Mouse (Mus musculus): ENCODE measurements at regions not wholly inside any gene's neighbourhood (a gene's known extent, or its start where the extent isn't known, plus 50 kb on each side); places are given as distances from the start of the nearest gene placed in this dataset.

- Histone ChIP-seq H3K4me1 (ENCODE audit: control insufficient read depth in 2 of 2, insufficient read depth in 2 of 2, low read length in 2 of 2) (no peaks in the 10 kb centered on the region), H3K27ac (replicated peaks in 1 of 2; ENCODE audit: control insufficient read depth in 1 of 2, insufficient read depth in 1 of 2, low read depth in 2 of 2, low read length in 2 of 2) (no peak overlapping the region), H3K27me3 (ENCODE audit: control insufficient read depth, insufficient read depth, low read length) (no peaks in the 10 kb centered on the region), H3K9ac (ENCODE audit: low read length) (no peak overlapping the region), H3K9me3 (ENCODE audit: control insufficient read depth, low read length) (no peaks in the 10 kb centered on the region), H3K36me3 (ENCODE audit: control insufficient read depth, insufficient read depth, low read length) (no peaks in the 10 kb centered on the region), H3K4me2 (ENCODE audit: low read length) (no peak overlapping the region), H3K4me3 (ENCODE audit: control insufficient read depth in 1 of 2, insufficient read depth in 1 of 2, low read depth in 1 of 2, low read length in 2 of 2) (no peak overlapping the region)
- ATAC-seq (ENCODE audit: insufficient number of reproducible peaks, insufficient read depth, low FRiP score, low read depth), result no peak
- 68% methylated on average over 3 of the region's 3 CpGs for WGBS
Observed at GRCm38 (mm10) chr10:44724575-44724974, 196.3 kb upstream of the Prdm1 start.

GRCm38 (mm10) chr10:44723845-44724244 is 195.5 kb upstream of the Prdm1 start:
- WGBS, result 66% methylated on average over 1 of the region's 1 CpGs
- Histone ChIP-seq H3K27ac (replicated peaks in 1 of 2; ENCODE audit: control insufficient read depth in 1 of 2, insufficient read depth in 1 of 2, low read depth in 2 of 2, low read length in 2 of 2) (no peak overlapping the region), H3K36me3 (ENCODE audit: control insufficient read depth, insufficient read depth, low read length) (no peaks in the 10 kb centered on the region), H3K9ac (ENCODE audit: low read length) (no peak overlapping the region), H3K4me3 (ENCODE audit: control insufficient read depth in 1 of 2, insufficient read depth in 1 of 2, low read depth in 1 of 2, low read length in 2 of 2) (no peak overlapping the region), H3K4me1 (ENCODE audit: control insufficient read depth in 2 of 2, insufficient read depth in 2 of 2, low read length in 2 of 2) (no peaks in the 10 kb centered on the region), H3K27me3 (ENCODE audit: control insufficient read depth, insufficient read depth, low read length) (no peaks in the 10 kb centered on the region), H3K9me3 (ENCODE audit: control insufficient read depth, low read length) (no peaks in the 10 kb centered on the region), H3K4me2 (ENCODE audit: low read length) (no peak overlapping the region)
- no peak for ATAC-seq (ENCODE audit: insufficient number of reproducible peaks, insufficient read depth, low FRiP score, low read depth)

- H3K4me1 ChIP-seq (ENCODE audit: control insufficient read depth in 2 of 2, insufficient read depth in 2 of 2, low read length in 2 of 2), result no peaks in the 10 kb centered on the region
- no peak overlapping the region for H3K9ac ChIP-seq (ENCODE audit: low read length)
- no peak overlapping the region for H3K4me3 ChIP-seq (ENCODE audit: control insufficient read depth in 1 of 2, insufficient read depth in 1 of 2, low read depth in 1 of 2, low read length in 2 of 2)
- H3K27me3 ChIP-seq (ENCODE audit: control insufficient read depth, insufficient read depth, low read length), result no peaks in the 10 kb centered on the region
- 72% methylated on average over 5 of the region's 5 CpGs for WGBS
- H3K27ac ChIP-seq (replicated peaks in 1 of 2; ENCODE audit: control insufficient read depth in 1 of 2, insufficient read depth in 1 of 2, low read depth in 2 of 2, low read length in 2 of 2), result no peak overlapping the region
- no peaks in the 10 kb centered on the region for H3K9me3 ChIP-seq (ENCODE audit: control insufficient read depth, low read length)
- no peak overlapping the region for H3K4me2 ChIP-seq (ENCODE audit: low read length)
- ATAC-seq (ENCODE audit: insufficient number of reproducible peaks, insufficient read depth, low FRiP score, low read depth), result no peak
- H3K36me3 ChIP-seq (ENCODE audit: control insufficient read depth, insufficient read depth, low read length), result no peaks in the 10 kb centered on the region
Observed at GRCm38 (mm10) chr10:44723321-44723720, 195.0 kb upstream of the Prdm1 start.

GRCm38 (mm10) chr10:44721670-44722069 is 193.4 kb upstream of the Prdm1 start:
- no peaks in the 10 kb centered on the region for H3K36me3 ChIP-seq (ENCODE audit: control insufficient read depth, insufficient read depth, low read length)
- H3K4me1 ChIP-seq (ENCODE audit: control insufficient read depth in 2 of 2, insufficient read depth in 2 of 2, low read length in 2 of 2), result no peaks in the 10 kb centered on the region
- no peaks in the 10 kb centered on the region for H3K9me3 ChIP-seq (ENCODE audit: control insufficient read depth, low read length)
- H3K9ac ChIP-seq (ENCODE audit: low read length), result no peak overlapping the region
- H3K27me3 ChIP-seq (ENCODE audit: control insufficient read depth, insufficient read depth, low read length), result no peaks in the 10 kb centered on the region
- no peak overlapping the region for H3K27ac ChIP-seq (replicated peaks in 1 of 2; ENCODE audit: control insufficient read depth in 1 of 2, insufficient read depth in 1 of 2, low read depth in 2 of 2, low read length in 2 of 2)
- no peak overlapping the region for H3K4me3 ChIP-seq (ENCODE audit: control insufficient read depth in 1 of 2, insufficient read depth in 1 of 2, low read depth in 1 of 2, low read length in 2 of 2)
- no peak for ATAC-seq (ENCODE audit: insufficient number of reproducible peaks, insufficient read depth, low FRiP score, low read depth)
- 76% methylated on average over 10 of the region's 10 CpGs for WGBS
- H3K4me2 ChIP-seq (ENCODE audit: low read length), result no peak overlapping the region

GRCm38 (mm10) chr10:44716612-44717011 is 188.3 kb upstream of the Prdm1 start:
- H3K9ac ChIP-seq (ENCODE audit: low read length), result no peak overlapping the region
- no peak overlapping the region for H3K4me2 ChIP-seq (ENCODE audit: low read length)
- H3K4me3 ChIP-seq (ENCODE audit: control insufficient read depth in 1 of 2, insufficient read depth in 1 of 2, low read depth in 1 of 2, low read length in 2 of 2), result no peak overlapping the region
- H3K9me3 ChIP-seq (ENCODE audit: control insufficient read depth, low read length), result no peaks in the 10 kb centered on the region
- H3K27me3 ChIP-seq (ENCODE audit: control insufficient read depth, insufficient read depth, low read length), result no peaks in the 10 kb centered on the region
- H3K4me1 ChIP-seq (ENCODE audit: control insufficient read depth in 2 of 2, insufficient read depth in 2 of 2, low read length in 2 of 2), result no peaks in the 10 kb centered on the region
- H3K27ac ChIP-seq (replicated peaks in 1 of 2; ENCODE audit: control insufficient read depth in 1 of 2, insufficient read depth in 1 of 2, low read depth in 2 of 2, low read length in 2 of 2), result no peak overlapping the region
- no peak for ATAC-seq (ENCODE audit: insufficient number of reproducible peaks, insufficient read depth, low FRiP score, low read depth)
- no peaks in the 10 kb centered on the region for H3K36me3 ChIP-seq (ENCODE audit: control insufficient read depth, insufficient read depth, low read length)
- WGBS, result 86% methylated on average over 5 of the region's 5 CpGs

GRCm38 (mm10) chr10:44715902-44716301 is 187.6 kb upstream of the Prdm1 start:
- no peak overlapping the region for H3K9ac ChIP-seq (ENCODE audit: low read length)
- no peak for ATAC-seq (ENCODE audit: insufficient number of reproducible peaks, insufficient read depth, low FRiP score, low read depth)
- no peaks in the 10 kb centered on the region for H3K9me3 ChIP-seq (ENCODE audit: control insufficient read depth, low read length)
- H3K4me1 ChIP-seq (ENCODE audit: control insufficient read depth in 2 of 2, insufficient read depth in 2 of 2, low read length in 2 of 2), result no peaks in the 10 kb centered on the region
- H3K36me3 ChIP-seq (ENCODE audit: control insufficient read depth, insufficient read depth, low read length), result no peaks in the 10 kb centered on the region
- no peak overlapping the region for H3K4me2 ChIP-seq (ENCODE audit: low read length)
- no peak overlapping the region for H3K4me3 ChIP-seq (ENCODE audit: control insufficient read depth in 1 of 2, insufficient read depth in 1 of 2, low read depth in 1 of 2, low read length in 2 of 2)
- no peaks in the 10 kb centered on the region for H3K27me3 ChIP-seq (ENCODE audit: control insufficient read depth, insufficient read depth, low read length)
- no peak overlapping the region for H3K27ac ChIP-seq (replicated peaks in 1 of 2; ENCODE audit: control insufficient read depth in 1 of 2, insufficient read depth in 1 of 2, low read depth in 2 of 2, low read length in 2 of 2)

GRCm38 (mm10) chr10:44708830-44709229 is 180.5 kb upstream of the Prdm1 start:
- Histone ChIP-seq H3K4me3 (ENCODE audit: control insufficient read depth in 1 of 2, insufficient read depth in 1 of 2, low read depth in 1 of 2, low read length in 2 of 2) (no peak overlapping the region), H3K4me2 (ENCODE audit: low read length) (no peak overlapping the region), H3K4me1 (ENCODE audit: control insufficient read depth in 2 of 2, insufficient read depth in 2 of 2, low read length in 2 of 2) (no peaks in the 10 kb centered on the region), H3K27ac (replicated peaks in 1 of 2; ENCODE audit: control insufficient read depth in 1 of 2, insufficient read depth in 1 of 2, low read depth in 2 of 2, low read length in 2 of 2) (no peak overlapping the region), H3K36me3 (ENCODE audit: control insufficient read depth, insufficient read depth, low read length) (no peaks in the 10 kb centered on the region), H3K27me3 (ENCODE audit: control insufficient read depth, insufficient read depth, low read length) (no peaks in the 10 kb centered on the region), H3K9ac (ENCODE audit: low read length) (no peak overlapping the region), H3K9me3 (ENCODE audit: control insufficient read depth, low read length) (no peaks in the 10 kb centered on the region)
- no peak for ATAC-seq (ENCODE audit: insufficient number of reproducible peaks, insufficient read depth, low FRiP score, low read depth)
- 78% methylated on average over 4 of the region's 4 CpGs for WGBS

- Histone ChIP-seq H3K4me2 (ENCODE audit: low read length) (no peak overlapping the region), H3K9ac (ENCODE audit: low read length) (no peak overlapping the region), H3K27ac (replicated peaks in 1 of 2; ENCODE audit: control insufficient read depth in 1 of 2, insufficient read depth in 1 of 2, low read depth in 2 of 2, low read length in 2 of 2) (no peak overlapping the region), H3K4me1 (ENCODE audit: control insufficient read depth in 2 of 2, insufficient read depth in 2 of 2, low read length in 2 of 2) (no peaks in the 10 kb centered on the region), H3K4me3 (ENCODE audit: control insufficient read depth in 1 of 2, insufficient read depth in 1 of 2, low read depth in 1 of 2, low read length in 2 of 2) (no peak overlapping the region), H3K9me3 (ENCODE audit: control insufficient read depth, low read length) (no peaks in the 10 kb centered on the region), H3K36me3 (ENCODE audit: control insufficient read depth, insufficient read depth, low read length) (no peaks in the 10 kb centered on the region), H3K27me3 (ENCODE audit: control insufficient read depth, insufficient read depth, low read length) (no peaks in the 10 kb centered on the region)
- 80% methylated on average over 3 of the region's 3 CpGs for WGBS
- ATAC-seq (ENCODE audit: insufficient number of reproducible peaks, insufficient read depth, low FRiP score, low read depth), result no peak
Observed at GRCm38 (mm10) chr10:44704143-44704542, 175.8 kb upstream of the Prdm1 start.
